Mouse (Mus musculus) heart, adult 2 months (tissue): ENCODE results near the gene Tmem269. TPM values are rescaled to one million over a fixed set of nuclear protein-coding genes. Genes with fewer than 3 reads are reported as not detected.

Source experiments
- DNase-seq, 2 experiments: peaks; one replicate each; pipeline ENCODE4 v3.0.0; 2021
- H3K27ac ChIP-seq: fragments of 200-600 bp; 2 replicates; pipeline ENCODE4 v1.8.1; 2022
- H3K27me3 ChIP-seq: fragments of 200-500 bp; 2 replicates; pipeline ENCODE4 v1.6.1; 2012; ENCODE audit warnings: mild to moderate bottlenecking, low read length, inconsistent platforms, mixed read lengths; ENCODE audit not compliant: control insufficient read depth, insufficient read depth
- H3K36me3 ChIP-seq: fragments of 200-500 bp; 2 replicates; pipeline ENCODE4 v1.6.1; 2012; ENCODE audit warnings: low read length, inconsistent platforms; ENCODE audit not compliant: control insufficient read depth, insufficient read depth
- H3K4me1 ChIP-seq: fragments of 200-500 bp; 2 replicates; pipeline ENCODE4 v1.6.1; 2011; ENCODE audit warnings: low read length; ENCODE audit not compliant: control insufficient read depth, insufficient read depth
- H3K4me3 ChIP-seq: fragments of 200-600 bp; 2 replicates; pipeline ENCODE4 v1.8.1; 2022
- H3K79me2 ChIP-seq: fragments of 200-500 bp; replicated peaks from 2 replicates; pipeline ENCODE4 v1.6.1; 2012; ENCODE audit warnings: mild to moderate bottlenecking, inconsistent platforms, low read length, moderate library complexity, mixed read lengths; ENCODE audit not compliant: control insufficient read depth, insufficient read depth
- H3K9ac ChIP-seq: fragments of 200-500 bp; 2 replicates; pipeline ENCODE4 v1.6.1; 2012; ENCODE audit warnings: low read depth, mild to moderate bottlenecking, control low read depth, inconsistent platforms, low read length, mixed read lengths
- CTCF ChIP-seq: fragments of 200-600 bp; IDR thresholded peaks from 2 replicates; pipeline ENCODE4 v1.8.1; 2022; ENCODE audit warnings: antibody characterized with exemption, mild to moderate bottlenecking, moderate library complexity
- EP300 ChIP-seq: fragments of 200-500 bp; IDR thresholded peaks from 2 replicates; pipeline ENCODE4 v1.6.1; 2011; ENCODE audit warnings: low read depth, low read length, control low read depth; ENCODE audit not compliant: insufficient read depth
- POLR2A ChIP-seq: fragments of 200-500 bp; IDR thresholded peaks from 2 replicates; pipeline ENCODE4 v1.6.1; 2011; ENCODE audit warnings: mild to moderate bottlenecking, low read depth, low read length, control low read depth; ENCODE audit not compliant: insufficient read depth
- WGBS: fragments of 180-500 bp; shearing (Covaris S2); methylation state at CpG from one replicate; pipeline ENCODE4 v1.1.7; 2018; 5-methylcytosine and 5-hydroxymethylcytosine counted together
- intact Hi-C: fragments of 180-260 bp; cut with DNase I; formaldehyde crosslinking; loops from one replicate; pipeline ENCODE4 v1.15.1; 2025
- polyA plus RNA-seq: library from polyadenylated mRNA; depleted of rRNA; stranded (reverse); fragments of >200 nt; gene quantifications from 2 replicates; pipeline ENCODE4 v1.2.3, GENCODE M21; 2012
- total RNA-seq, 2 experiments: library from RNA; stranded (reverse); gene quantifications; 2 replicates each; pipeline ENCODE4 v1.2.3; 2021

Gene Tmem269
- total and polyA plus RNA-seq, 3 experiments = 0.16 TPM; not detected in 2

- Histone ChIP-seq H3K36me3 (no peaks in the 10 kb centered on the region), H3K4me1 (no peaks in the 10 kb centered on the region; the same call in 1 of the 2 replicates), H3K79me2 (no peaks in the 10 kb centered on the region), H3K9ac (no peak overlapping the region), H3K27ac (no peak overlapping the region), H3K4me3 (no peak overlapping the region), H3K27me3 (no peaks in the 10 kb centered on the region)
- 92% methylated on average over 4 of the region's 4 CpGs for WGBS
- no peak for TF ChIP-seq POLR2A
- no peak for TF ChIP-seq CTCF
- TF ChIP-seq EP300 = no peak
- intact Hi-C loops = no loop called here
- DNase-seq = no peak
Observed at GRCm38 (mm10) chr4:119192757-119193156, 25.3 kb downstream of the Tmem269 start.

GRCm38 (mm10) chr4:119191273-119191672 is 26.7 kb downstream of the Tmem269 start:
- TF ChIP-seq POLR2A (no peak), CTCF (no peak), EP300 (no peak)
- Histone ChIP-seq H3K4me3 (no peak overlapping the region), H3K36me3 (no peaks in the 10 kb centered on the region), H3K4me1 (no peaks in the 10 kb centered on the region; the same call in 1 of the 2 replicates), H3K79me2 (no peaks in the 10 kb centered on the region), H3K9ac (no peak overlapping the region), H3K27me3 (no peaks in the 10 kb centered on the region), H3K27ac (no peak overlapping the region)
- WGBS = 67% methylated on average over 3 of the region's 3 CpGs
- no peak for DNase-seq
- intact Hi-C loops = no loop called here

GRCm38 (mm10) chr4:119190618-119191017 is 27.4 kb downstream of the Tmem269 start:
- WGBS = 71% methylated on average over 8 of the region's 8 CpGs
- DNase-seq = no peak
- H3K27ac ChIP-seq = no peak overlapping the region

GRCm38 (mm10) chr4:119189864-119190263 is 28.2 kb downstream of the Tmem269 start, which contains the start of gene Ermap:
TSS of gene Ermap (minus strand) at chr4:119190011.
- no peak for TF ChIP-seq CTCF
- TF ChIP-seq POLR2A = no peak
- TF ChIP-seq EP300 = no peak
- DNase-seq = no peak
- H3K79me2 ChIP-seq = no peaks in the 10 kb centered on the region
- no peak within 1 kb of the TSS for H3K27ac ChIP-seq
- 72% methylated on average over 6 of the region's 6 CpGs for WGBS
- no peak within 1 kb of the TSS for H3K9ac ChIP-seq
- no peaks in the 10 kb centered on the region for H3K4me1 ChIP-seq
- intact Hi-C loops = no loop called here
- H3K27me3 ChIP-seq = no peaks in the 10 kb centered on the region
- H3K4me3 ChIP-seq = no peak within 1 kb of the TSS
- H3K36me3 ChIP-seq = no peaks in the 10 kb centered on the region

More at GRCm38 (mm10) chr4:119190618-119191017, 27.4 kb downstream of the Tmem269 start:
- no peaks in the 10 kb centered on the region for H3K27me3 ChIP-seq
- intact Hi-C loops = no loop called here
- H3K4me3 ChIP-seq = no peak overlapping the region
- no peak overlapping the region for H3K9ac ChIP-seq
- no peak for TF ChIP-seq EP300
- TF ChIP-seq POLR2A = no peak
- no peak for TF ChIP-seq CTCF
- no peaks in the 10 kb centered on the region; the same call in 1 of the 2 replicates for H3K4me1 ChIP-seq
- H3K36me3 ChIP-seq = no peaks in the 10 kb centered on the region
- H3K79me2 ChIP-seq = no peaks in the 10 kb centered on the region

- H3K4me1 ChIP-seq = no peaks in the 10 kb centered on the region
- intact Hi-C loops = no loop called here
- H3K4me3 ChIP-seq = no peak overlapping the region
- no peak overlapping the region for H3K27ac ChIP-seq
- H3K36me3 ChIP-seq = no peaks in the 10 kb centered on the region
- no peaks in the 10 kb centered on the region for H3K27me3 ChIP-seq
- no peaks in the 10 kb centered on the region for H3K79me2 ChIP-seq
- no peak for DNase-seq
- no peak overlapping the region for H3K9ac ChIP-seq
- no peak for TF ChIP-seq CTCF
- TF ChIP-seq POLR2A = no peak
- no peak for TF ChIP-seq EP300
- 85% methylated on average over 6 of the region's 6 CpGs for WGBS
Observed at GRCm38 (mm10) chr4:119189392-119189791, 28.6 kb downstream of the Tmem269 start.

GRCm38 (mm10) chr4:119188060-119188785 is 29.8 kb downstream of the Tmem269 start:
- no peak overlapping the region for H3K4me3 ChIP-seq
- H3K27ac ChIP-seq = no peak overlapping the region
- H3K9ac ChIP-seq = no peak overlapping the region
- no peak for DNase-seq
- no peaks in the 10 kb centered on the region for H3K27me3 ChIP-seq
- no peaks in the 10 kb centered on the region for H3K79me2 ChIP-seq
- H3K36me3 ChIP-seq = no peaks in the 10 kb centered on the region
- peak; percentile 52 for TF ChIP-seq CTCF
- TF ChIP-seq EP300 = 0 out of 2 replicates have a peak, but pooled peaks have one; percentile 21
- no peak for TF ChIP-seq POLR2A
- intact Hi-C loops = no loop called here
- H3K4me1 ChIP-seq = no peaks in the 10 kb centered on the region
- 32% methylated on average over 11 of the region's 11 CpGs for WGBS
